Mouse (Mus musculus) colon, adult 2 months (tissue): ENCODE measurements around the gene Stx18. TPM values are rescaled to one million over a fixed set of nuclear protein-coding genes. Genes with fewer than 3 reads are reported as not detected.

Experiments used
- polyA plus RNA-seq: library from polyadenylated mRNA; depleted of rRNA; stranded (reverse); fragments of >200 nt; gene quantifications from 2 replicates; pipeline ENCODE4 v1.2.3, GENCODE M21; 2012; rRNA removed

Stx18 gene
- polyA plus RNA-seq: 14.7 and 15.3 TPM in 2 replicates

GRCm38 (mm10) chr5:38038710-38039592, at the start of gene Stx18:
Stx18 (plus strand) TSS chr5:38038742.

GRCm38 (mm10) chr5:38159634-38160413, 121.3 kb downstream of the Stx18 start, which contains the start of gene Nsg1:
Nsg1 (minus strand) TSS chr5:38159907.

Other genes with a start within 250 kb of the Stx18 start
- gene Msx1, start 214.2 kb upstream of the Stx18 start, polyA plus RNA-seq: 0.64 and 0.99 TPM in 2 replicates
- 14.7 and 17.8 TPM in 2 replicates for gene Nsg1, start 121.2 kb downstream of the Stx18 start, polyA plus RNA-seq
- 14.4 and 14.9 TPM in 2 replicates for gene Zbtb49, start 181.7 kb downstream of the Stx18 start, polyA plus RNA-seq
- 1.8 and 2.2 TPM in 2 replicates for gene Lyar, start 181.7 kb downstream of the Stx18 start, polyA plus RNA-seq
- gene Tmem128, start 221.4 kb downstream of the Stx18 start, polyA plus RNA-seq: 18.1 and 19.7 TPM in 2 replicates
- gene Otop1, start 237.2 kb downstream of the Stx18 start, polyA plus RNA-seq: not detected in 2 replicates